Mouse (Mus musculus): ENCODE results near the gene Acox3. TPM values are rescaled to one million over a fixed set of nuclear protein-coding genes. Genes with fewer than 3 reads are reported as not detected.
A peak's percentile ranks its signal among the peaks of the same experiment; 100 is the strongest.
"Not testable (repeated sequence)": the region's sequence is repeated elsewhere in the genome, so short reads cannot be mapped to it uniquely, and the experiment has no call there.

The Acox3 gene
- polyA plus RNA-seq, 1 experiment from 2014 or later, result 13.9 TPM

- no peak overlapping the region for H3K4me3 ChIP-seq (ENCODE audit: low read depth, low read length)
- peaks cover 3% of the 10 kb centered on the region; the same call in 1 of the 2 replicates for H3K4me1 ChIP-seq (ENCODE audit: insufficient read depth)
- peaks cover 12% of the 10 kb centered on the region for H3K36me3 ChIP-seq (ENCODE audit: insufficient read depth)
- no peaks in the 10 kb centered on the region for H3K9me3 ChIP-seq (ENCODE audit: low read depth, low read length)
- H3K27me3 ChIP-seq (ENCODE audit: insufficient read depth, low read length), result no peaks in the 10 kb centered on the region
- WGBS, result 83% methylated on average over 10 of the region's 10 CpGs
- H3K9ac ChIP-seq, result no peak overlapping the region
- H3K27ac ChIP-seq (ENCODE audit: low read depth), result no peak overlapping the region
- ATAC-seq (ENCODE audit: insufficient read depth) (no peak), DNase-seq (no peak)
- TF ChIP-seq CTCF (IDR thresholded peaks at IDR 0.05; ENCODE audit: low read depth), result no peak
- H3K4me2 ChIP-seq, result no peak overlapping the region
Observed at GRCm38 (mm10) chr5:35576409-35577020, 6.3 kb upstream of the Acox3 start.

GRCm38 (mm10) chr5:35578411-35578810, 4.4 kb upstream of the Acox3 start:
- WGBS, result 55% methylated on average over 2 of the region's 2 CpGs
- Histone ChIP-seq H3K9me3 (ENCODE audit: low read depth, low read length) (no peaks in the 10 kb centered on the region), H3K4me2 (no peak overlapping the region), H3K27ac (ENCODE audit: low read depth) (no peak overlapping the region), H3K36me3 (ENCODE audit: insufficient read depth) (no peaks in the 10 kb centered on the region), H3K9ac (no peak overlapping the region), H3K4me1 (ENCODE audit: insufficient read depth) (peaks cover 9% of the 10 kb centered on the region), H3K27me3 (ENCODE audit: insufficient read depth, low read length) (no peaks in the 10 kb centered on the region), H3K4me3 (ENCODE audit: low read depth, low read length) (no peak overlapping the region)
- DNase-seq, result no peak
- ATAC-seq (ENCODE audit: insufficient read depth), result no peak
- TF ChIP-seq CTCF (IDR thresholded peaks at IDR 0.05; ENCODE audit: low read depth), result no peak

GRCm38 (mm10) chr5:35579247-35579893, 3.5 kb upstream of the Acox3 start:
- Histone ChIP-seq H3K27ac (ENCODE audit: low read depth) (no peak overlapping the region), H3K4me3 (ENCODE audit: low read depth, low read length) (no peak overlapping the region), H3K27me3 (ENCODE audit: insufficient read depth, low read length) (no peaks in the 10 kb centered on the region), H3K9ac (no peak overlapping the region), H3K4me1 (ENCODE audit: insufficient read depth) (peaks cover 6% of the 10 kb centered on the region), H3K9me3 (ENCODE audit: low read depth, low read length) (no peaks in the 10 kb centered on the region), H3K36me3 (ENCODE audit: insufficient read depth) (no peaks in the 10 kb centered on the region), H3K4me2 (no peak overlapping the region)
- WGBS, result 30% methylated on average over 5 of the region's 5 CpGs
- ATAC-seq (ENCODE audit: insufficient read depth) (no peak), DNase-seq (no peak)
- TF ChIP-seq CTCF (IDR thresholded peaks at IDR 0.05; ENCODE audit: low read depth), result no peak

DNA sequence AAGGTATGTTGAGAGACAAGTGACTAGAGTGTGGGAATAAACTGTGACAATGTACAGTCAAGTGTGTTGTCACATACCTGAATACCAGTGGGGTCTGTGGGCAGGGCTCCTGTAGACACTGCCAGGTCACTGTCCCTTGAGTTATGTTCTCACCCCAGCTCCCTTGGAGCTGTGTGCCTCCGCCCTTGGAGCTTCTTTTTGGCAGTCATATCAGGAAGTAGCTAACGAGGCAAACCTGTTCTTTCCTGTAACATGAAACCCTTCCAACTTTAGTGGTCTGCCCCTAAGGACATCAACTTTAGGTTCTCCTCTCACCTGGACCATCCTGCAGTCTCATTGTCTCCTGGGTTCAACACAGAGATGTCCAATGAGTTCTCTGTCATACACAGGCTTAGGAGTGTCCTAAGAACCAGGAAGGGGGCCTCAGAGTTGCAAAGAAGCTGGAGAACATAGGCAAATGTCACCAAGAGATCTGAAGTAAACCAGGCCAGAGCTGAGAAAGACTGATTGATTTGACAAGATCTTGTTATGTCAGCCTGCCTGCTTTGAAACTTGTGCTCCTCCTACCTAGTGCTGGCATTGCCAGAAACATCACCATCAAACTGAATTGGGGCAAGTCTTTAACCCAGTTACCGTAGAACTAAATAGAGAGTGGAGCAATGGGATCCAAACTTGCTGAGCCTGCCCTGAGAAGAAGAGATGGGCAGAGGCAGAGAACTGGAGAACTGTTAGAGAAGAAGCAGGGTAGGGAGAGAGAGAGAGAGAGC, 2.5 kb upstream of the Acox3 start:
- H3K4me1 ChIP-seq (ENCODE audit: insufficient read depth), result peaks cover 6% of the 10 kb centered on the region
- H3K27me3 ChIP-seq (ENCODE audit: insufficient read depth, low read length), result no peaks in the 10 kb centered on the region
- no peak for DNase-seq
- H3K36me3 ChIP-seq (ENCODE audit: insufficient read depth), result no peaks in the 10 kb centered on the region
- no peak for ATAC-seq (ENCODE audit: insufficient read depth)
- no peak overlapping the region for H3K4me2 ChIP-seq
- WGBS, result 39% methylated on average over 3 of the region's 3 CpGs
- no peak overlapping the region for H3K27ac ChIP-seq (ENCODE audit: low read depth)
- H3K9me3 ChIP-seq (ENCODE audit: low read depth, low read length), result no peaks in the 10 kb centered on the region
- H3K4me3 ChIP-seq (ENCODE audit: low read depth, low read length), result no peak overlapping the region
- no peak overlapping the region for H3K9ac ChIP-seq
- TF ChIP-seq CTCF (IDR thresholded peaks at IDR 0.05; ENCODE audit: low read depth), result no peak

- WGBS, result 2% methylated on average over 17 of the region's 17 CpGs
- Histone ChIP-seq H3K9me3 (ENCODE audit: low read depth, low read length) (no peaks in the 10 kb centered on the region), H3K4me1 (ENCODE audit: insufficient read depth) (peaks cover 6% of the 10 kb centered on the region), H3K9ac (peak overlapping the region; percentile 62), H3K4me2 (peak overlapping the region; percentile 77), H3K36me3 (ENCODE audit: insufficient read depth) (0 out of 2 replicates have a peak, but pooled peaks cover 4% of the 10 kb centered on the region), H3K27me3 (ENCODE audit: insufficient read depth, low read length) (no peaks in the 10 kb centered on the region), H3K27ac (ENCODE audit: low read depth) (no peak overlapping the region; the same call in 1 of the 2 replicates), H3K4me3 (ENCODE audit: low read depth, low read length) (peak overlapping the region; percentile 62)
- ATAC-seq (ENCODE audit: insufficient read depth) (no peak), DNase-seq (no peak)
- TF ChIP-seq CTCF (IDR thresholded peaks at IDR 0.05; ENCODE audit: low read depth), result no peak
Observed at GRCm38 (mm10) chr5:35583221-35583783, 462 bp downstream of the Acox3 start.

DNA sequence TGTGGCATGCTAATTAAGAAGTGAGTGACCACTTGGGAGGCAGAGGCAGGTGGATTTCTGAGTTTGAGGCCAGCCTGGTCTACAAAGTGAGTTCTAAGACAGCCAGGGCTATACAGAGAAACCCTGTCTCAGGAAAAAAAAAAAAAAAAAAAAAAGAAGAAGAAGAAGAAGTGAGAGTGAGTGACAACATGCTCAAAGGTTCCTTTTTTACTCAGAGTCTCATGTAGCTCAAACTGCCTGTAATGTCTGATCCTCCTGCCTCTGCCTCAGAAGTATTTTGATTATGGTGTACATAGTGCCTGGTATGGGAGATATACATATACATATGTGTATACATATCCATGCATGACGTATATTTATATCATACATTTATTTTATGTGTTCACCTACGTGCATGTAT, 1.4 kb downstream of the Acox3 start:
- not testable (repeated sequence) for H3K4me3 ChIP-seq (ENCODE audit: low read depth, low read length); ATAC-seq (ENCODE audit: insufficient read depth); H3K9ac ChIP-seq; DNase-seq; H3K27ac ChIP-seq (ENCODE audit: low read depth); H3K4me2 ChIP-seq; H3K4me1 ChIP-seq (ENCODE audit: insufficient read depth); H3K9me3 ChIP-seq (ENCODE audit: low read depth, low read length); H3K27me3 ChIP-seq (ENCODE audit: insufficient read depth, low read length)
- 92% methylated on average over 2 of the region's 2 CpGs for WGBS
- peaks cover 11% of the 10 kb centered on the region; the same call in 1 of the 2 replicates for H3K36me3 ChIP-seq (ENCODE audit: insufficient read depth)

DNA sequence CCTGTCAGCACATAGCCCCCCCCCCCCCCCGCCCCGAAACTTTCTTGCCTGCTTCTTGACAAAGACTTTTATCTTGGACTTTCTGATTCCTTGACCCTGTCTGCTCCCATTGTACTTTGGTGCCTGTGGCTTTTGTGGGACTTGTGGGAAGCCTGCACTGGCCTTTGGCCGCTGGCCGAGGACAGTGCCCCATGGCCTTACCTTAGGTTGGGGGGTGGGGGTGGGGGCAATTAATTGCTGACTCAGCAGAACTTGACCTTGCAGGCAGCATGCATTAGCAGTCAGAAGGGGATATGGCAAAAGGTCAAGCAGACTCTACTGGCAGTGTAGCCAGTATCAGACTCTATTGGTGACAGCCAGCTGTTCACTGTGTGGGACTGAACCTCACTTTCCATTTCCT, 8.7 kb downstream of the Acox3 start:
- no peaks in the 10 kb centered on the region for H3K9me3 ChIP-seq (ENCODE audit: low read depth, low read length)
- ATAC-seq (ENCODE audit: insufficient read depth) (no peak), DNase-seq (no peak)
- no peak overlapping the region for H3K4me2 ChIP-seq
- WGBS, result 83% methylated on average over 4 of the region's 4 CpGs
- no peak overlapping the region for H3K4me3 ChIP-seq (ENCODE audit: low read depth, low read length)
- no peaks in the 10 kb centered on the region for H3K4me1 ChIP-seq (ENCODE audit: insufficient read depth)
- H3K36me3 ChIP-seq (ENCODE audit: insufficient read depth), result peaks cover 36% of the 10 kb centered on the region
- H3K27me3 ChIP-seq (ENCODE audit: insufficient read depth, low read length), result no peaks in the 10 kb centered on the region
- no peak overlapping the region for H3K27ac ChIP-seq (ENCODE audit: low read depth)
- no peak for TF ChIP-seq CTCF (IDR thresholded peaks at IDR 0.05; ENCODE audit: low read depth)
- H3K9ac ChIP-seq, result no peak overlapping the region

Measured in lung, embryonic 14.5 days (tissue).